Mouse (Mus musculus): ENCODE measurements at regions not wholly inside any gene's neighbourhood (a gene's known extent, or its start where the extent isn't known, plus 50 kb on each side); places are given as distances from the start of the nearest gene placed in this dataset.

DNA sequence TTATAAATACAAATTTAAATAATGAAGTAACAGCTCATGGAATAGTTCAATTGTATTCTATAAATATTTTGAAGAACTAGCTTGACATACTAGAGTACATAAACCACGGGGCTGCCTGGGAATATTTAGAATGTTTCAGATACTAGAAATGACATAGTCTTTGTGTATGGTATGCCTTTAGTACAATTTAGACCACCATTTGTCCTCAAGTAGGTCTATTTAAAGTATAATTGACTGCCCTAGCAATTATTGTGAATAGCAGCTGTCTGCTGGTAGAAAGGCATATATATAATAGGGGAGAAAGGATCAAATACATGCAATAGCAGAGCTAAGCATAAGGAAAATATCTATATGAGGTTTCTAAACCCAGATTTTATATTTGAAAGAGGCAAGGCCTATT, 550.6 kb upstream of the Itga1 start:
- Histone ChIP-seq H3K36me3 (no peaks in the 10 kb centered on the region), H3K4me3 (no peak overlapping the region), H3K9me3 (no peaks in the 10 kb centered on the region), H3K27ac (no peak overlapping the region), H3K4me1 (replicated peaks) (no peaks in the 10 kb centered on the region), H3K27me3 (ENCODE audit: insufficient read depth, poor library complexity, severe bottlenecking) (no peaks in the 10 kb centered on the region)
- DNase-seq (ENCODE audit: low spot score): no peak
- 82% methylated on average over 1 of the region's 1 CpGs for WGBS

DNA sequence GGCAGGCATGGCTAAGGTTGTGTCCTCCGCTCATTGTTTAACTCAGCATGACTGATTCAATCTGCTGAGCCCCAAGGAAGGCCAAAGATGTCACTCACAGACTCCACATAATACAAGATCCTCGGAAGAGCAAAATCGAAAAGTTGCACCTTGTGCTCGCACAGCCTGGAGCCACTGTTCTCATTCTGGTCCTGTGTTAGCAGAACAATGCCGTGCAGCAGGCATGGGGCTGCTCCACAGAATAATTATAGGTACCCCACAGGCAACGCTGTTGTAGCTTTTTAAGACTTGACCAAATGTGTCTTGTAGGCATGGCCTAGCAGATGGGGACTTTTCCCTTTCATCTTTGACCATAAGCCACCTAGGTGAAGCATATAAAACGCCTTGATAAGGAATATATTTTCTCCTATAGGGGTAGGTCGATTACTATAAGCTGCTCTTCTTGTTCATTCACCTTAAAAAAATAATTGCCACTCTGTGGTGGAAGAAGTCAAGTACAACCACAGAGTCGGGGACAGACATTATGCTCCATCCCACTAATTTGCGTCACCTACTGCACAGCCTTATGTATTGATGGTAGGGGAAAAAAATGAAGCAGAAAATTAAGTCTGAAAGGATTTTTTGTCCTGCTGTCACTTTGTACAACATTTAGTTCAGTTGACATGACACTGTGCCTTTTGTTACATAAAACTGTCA, 529.8 kb upstream of the Itga1 start:
- Histone ChIP-seq H3K36me3 (no peaks in the 10 kb centered on the region), H3K27ac (no peak overlapping the region), H3K4me1 (replicated peaks) (peaks cover 10% of the 10 kb centered on the region; the same call in 1 of the 2 replicates), H3K9me3 (no peaks in the 10 kb centered on the region), H3K4me3 (no peak overlapping the region), H3K27me3 (ENCODE audit: insufficient read depth, poor library complexity, severe bottlenecking) (peaks cover 54% of the 10 kb centered on the region)
- peak; percentile 43 for DNase-seq (ENCODE audit: low spot score)
- WGBS: 35% methylated on average over 10 of the region's 10 CpGs

DNA sequence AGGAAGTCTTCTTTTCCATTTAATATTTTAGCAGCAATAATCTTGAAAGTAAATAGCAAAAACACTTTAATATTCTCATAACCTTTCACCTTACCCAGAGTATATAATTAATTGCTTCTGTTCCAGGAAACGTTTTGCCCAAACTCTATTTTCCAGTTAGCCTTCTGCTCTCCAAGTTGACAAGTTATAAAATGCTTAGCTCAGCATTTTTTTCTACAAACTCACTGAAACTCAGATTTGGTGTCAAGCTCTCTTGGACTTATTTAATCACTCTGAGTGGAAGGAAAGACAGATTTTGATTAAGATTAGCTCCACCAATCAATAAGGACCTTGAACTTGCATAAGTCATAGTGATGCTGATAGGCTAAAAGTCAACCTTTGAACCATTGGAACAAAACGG, 528.8 kb upstream of the Itga1 start:
- no peak overlapping the region for H3K4me3 ChIP-seq
- DNase-seq (ENCODE audit: low spot score): no peak
- H3K9me3 ChIP-seq: no peaks in the 10 kb centered on the region
- H3K36me3 ChIP-seq: no peaks in the 10 kb centered on the region
- 60% methylated on average over 2 of the region's 2 CpGs for WGBS
- H3K4me1 ChIP-seq (replicated peaks): peaks cover 10% of the 10 kb centered on the region; the same call in 1 of the 2 replicates
- H3K27me3 ChIP-seq (ENCODE audit: insufficient read depth, poor library complexity, severe bottlenecking): peaks cover 60% of the 10 kb centered on the region
- H3K27ac ChIP-seq: no peak overlapping the region

DNA sequence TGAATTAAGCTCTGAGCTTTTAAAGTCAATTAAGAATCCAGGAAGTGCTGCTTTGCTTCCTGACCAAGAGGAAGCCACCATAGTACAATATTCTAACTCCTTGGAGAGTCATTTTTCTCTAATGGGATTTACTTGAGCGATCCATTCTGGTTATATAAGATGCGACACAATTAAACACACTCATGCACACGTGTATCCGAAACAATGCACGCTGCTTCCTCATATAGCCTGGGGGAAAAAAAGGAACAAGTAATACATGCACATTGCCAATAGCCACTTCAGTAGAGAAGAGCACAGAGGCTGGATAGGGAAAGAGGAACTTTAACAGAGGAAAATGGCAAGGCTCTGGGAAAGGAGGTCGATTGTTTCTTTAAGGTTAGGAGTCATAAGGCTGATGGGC, 511.4 kb upstream of the Itga1 start:
- no peak for DNase-seq (ENCODE audit: low spot score)
- Histone ChIP-seq H3K27ac (no peak overlapping the region), H3K36me3 (no peaks in the 10 kb centered on the region), H3K27me3 (ENCODE audit: insufficient read depth, poor library complexity, severe bottlenecking) (no peaks in the 10 kb centered on the region), H3K4me1 (replicated peaks) (no peaks in the 10 kb centered on the region), H3K4me3 (no peak overlapping the region), H3K9me3 (no peaks in the 10 kb centered on the region)
- WGBS: 87% methylated on average over 6 of the region's 6 CpGs

DNA sequence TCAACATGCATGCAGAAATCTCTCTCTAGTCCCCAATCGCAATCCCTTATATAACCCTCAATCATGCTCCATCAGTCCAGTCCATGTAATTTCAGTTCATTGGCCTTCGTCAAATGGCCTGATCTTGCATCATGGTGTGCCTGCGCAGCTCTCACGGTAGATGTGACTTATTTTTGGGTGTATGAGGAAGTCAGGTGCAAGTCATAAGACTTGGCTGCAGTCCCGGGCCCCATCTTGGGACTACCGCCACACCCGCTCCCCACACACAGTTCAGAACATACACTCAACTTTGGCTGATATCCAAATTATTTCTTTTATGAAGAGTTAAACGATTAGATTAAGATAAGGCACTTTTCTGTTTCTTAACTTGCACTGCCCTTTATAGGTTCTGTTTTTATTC, 504.7 kb upstream of the Itga1 start:
- Histone ChIP-seq H3K4me3 (no peak overlapping the region), H3K36me3 (no peaks in the 10 kb centered on the region), H3K4me1 (replicated peaks) (no peaks in the 10 kb centered on the region), H3K27ac (no peak overlapping the region), H3K27me3 (ENCODE audit: insufficient read depth, poor library complexity, severe bottlenecking) (no peaks in the 10 kb centered on the region), H3K9me3 (no peaks in the 10 kb centered on the region)
- no peak for DNase-seq (ENCODE audit: low spot score)
- WGBS: 93% methylated on average over 8 of the region's 8 CpGs

DNA sequence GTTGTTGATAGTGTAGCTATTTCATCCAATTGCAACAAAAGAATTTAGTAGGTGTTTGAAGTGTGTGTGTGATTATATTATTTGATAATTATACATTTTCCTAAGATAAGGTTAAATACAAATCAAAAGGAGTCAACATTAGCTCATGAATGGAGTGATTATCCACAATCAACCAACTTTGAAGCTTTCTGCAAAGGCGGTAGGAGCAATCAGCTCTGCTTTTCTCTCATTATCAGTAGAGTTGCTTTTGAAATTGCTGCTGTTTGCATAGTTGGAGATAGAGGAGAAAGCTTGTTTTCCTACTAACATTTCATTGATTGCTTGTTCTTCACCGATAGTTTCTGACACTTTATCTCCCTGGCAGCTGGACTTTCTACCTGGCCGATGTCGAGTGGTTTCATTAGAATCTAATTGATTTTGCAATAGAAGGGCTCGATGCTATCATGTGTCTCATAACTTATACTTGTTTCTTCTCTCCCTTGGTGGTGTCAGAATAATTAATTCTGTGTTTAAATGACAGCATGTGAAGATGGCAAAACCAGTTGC, 493.4 kb upstream of the Itga1 start:
- Histone ChIP-seq H3K4me3 (no peak overlapping the region), H3K9me3 (no peaks in the 10 kb centered on the region), H3K27me3 (ENCODE audit: insufficient read depth, poor library complexity, severe bottlenecking) (no peaks in the 10 kb centered on the region), H3K4me1 (replicated peaks) (no peaks in the 10 kb centered on the region), H3K27ac (no peak overlapping the region), H3K36me3 (no peaks in the 10 kb centered on the region)
- WGBS: 91% methylated on average over 5 of the region's 5 CpGs
- DNase-seq (ENCODE audit: low spot score): no peak

DNA sequence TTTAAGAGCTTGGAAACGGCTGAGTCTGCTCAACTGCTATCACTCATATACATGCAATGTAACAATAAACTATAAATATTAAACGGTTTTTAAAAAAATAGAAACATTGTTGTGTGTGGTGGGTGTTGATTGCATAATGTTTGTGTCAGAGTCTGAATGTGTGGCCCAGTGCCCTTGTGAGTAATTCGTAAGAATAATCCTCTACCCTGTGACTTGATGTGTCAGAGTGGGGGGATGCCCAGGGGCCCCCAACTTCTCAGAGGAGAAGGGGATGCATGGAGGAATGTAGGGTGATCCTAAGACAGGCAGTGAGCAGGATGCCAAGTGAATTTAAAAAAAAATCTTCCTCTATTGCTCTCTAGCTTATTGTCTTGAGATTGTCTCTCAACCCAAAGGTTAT, 474.2 kb upstream of the Itga1 start:
- DNase-seq (ENCODE audit: low spot score): no peak
- no peak overlapping the region for H3K27ac ChIP-seq
- H3K27me3 ChIP-seq (ENCODE audit: insufficient read depth, poor library complexity, severe bottlenecking): no peaks in the 10 kb centered on the region
- H3K9me3 ChIP-seq: no peaks in the 10 kb centered on the region
- no peak overlapping the region for H3K4me3 ChIP-seq
- 82% methylated on average over 3 of the region's 3 CpGs for WGBS
- no peaks in the 10 kb centered on the region for H3K36me3 ChIP-seq
- H3K4me1 ChIP-seq (replicated peaks): no peaks in the 10 kb centered on the region

DNA sequence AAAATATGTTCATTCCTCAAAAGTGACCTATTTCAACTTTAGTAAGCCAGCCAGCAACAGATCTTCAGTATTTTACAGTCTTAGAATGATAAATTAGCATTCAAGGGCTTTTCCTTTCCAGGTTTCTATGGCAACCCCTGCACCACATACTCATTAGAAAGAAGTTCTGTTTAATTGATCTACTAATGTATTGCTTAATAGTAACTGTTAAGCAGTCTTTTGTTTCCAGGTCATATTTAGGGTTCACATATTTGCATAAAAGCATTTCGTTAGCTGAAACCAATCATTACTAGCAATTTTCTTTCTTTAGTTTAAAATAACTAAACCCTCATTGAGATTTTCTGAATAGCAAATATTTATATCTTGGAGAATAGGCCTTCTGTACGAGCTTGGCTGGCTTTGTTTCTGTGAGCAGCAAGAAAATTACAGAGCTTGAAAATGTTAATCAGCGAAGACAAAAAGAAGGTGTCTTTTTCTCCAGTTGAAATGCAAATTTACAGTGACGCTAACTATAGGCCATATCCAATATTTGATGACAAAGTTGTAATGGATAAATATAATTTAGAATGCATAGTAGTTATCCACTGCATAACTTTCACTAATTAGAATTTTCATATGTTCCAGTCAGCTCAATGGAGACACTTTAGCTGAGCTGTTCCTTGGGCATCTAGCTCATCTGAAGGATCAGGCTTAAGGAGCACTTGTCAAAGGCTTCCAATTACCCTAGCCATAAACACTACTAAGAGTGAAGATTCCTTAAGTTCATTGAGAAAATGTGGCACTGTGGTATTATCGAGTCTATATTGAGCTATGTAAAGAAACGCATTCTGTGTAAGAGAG, 473.5 kb upstream of the Itga1 start:
- no peaks in the 10 kb centered on the region for H3K27me3 ChIP-seq (ENCODE audit: insufficient read depth, poor library complexity, severe bottlenecking)
- DNase-seq (ENCODE audit: low spot score): no peak
- 89% methylated on average over 6 of the region's 6 CpGs for WGBS
- no peaks in the 10 kb centered on the region for H3K36me3 ChIP-seq
- no peaks in the 10 kb centered on the region for H3K9me3 ChIP-seq
- no peak overlapping the region for H3K27ac ChIP-seq
- H3K4me1 ChIP-seq (replicated peaks): no peaks in the 10 kb centered on the region
- no peak overlapping the region for H3K4me3 ChIP-seq

DNA sequence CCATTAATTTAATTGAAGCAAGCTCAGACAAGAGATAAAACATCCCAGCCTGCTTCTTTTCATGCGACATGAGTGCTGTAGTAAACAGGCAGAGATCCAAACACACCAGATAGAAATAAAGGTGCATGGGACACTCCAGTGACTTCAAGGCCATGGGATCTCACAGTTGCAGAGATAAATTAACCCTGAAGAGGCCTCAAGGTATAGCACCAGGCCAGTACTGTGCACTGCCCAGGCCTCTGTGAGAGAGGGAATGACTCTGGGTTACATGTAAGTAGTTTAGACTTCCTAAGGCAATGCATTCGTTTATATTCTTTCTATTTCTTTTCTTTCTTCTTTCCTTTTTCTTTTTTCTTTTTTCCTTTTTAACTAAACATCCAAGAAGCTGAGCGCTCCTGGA, 439.4 kb upstream of the Itga1 start:
- H3K27ac ChIP-seq: no peak overlapping the region
- H3K27me3 ChIP-seq (ENCODE audit: insufficient read depth, poor library complexity, severe bottlenecking): no peaks in the 10 kb centered on the region
- H3K36me3 ChIP-seq: no peaks in the 10 kb centered on the region
- DNase-seq (ENCODE audit: low spot score): no peak
- no peaks in the 10 kb centered on the region for H3K4me1 ChIP-seq (replicated peaks)
- 88% methylated on average over 3 of the region's 3 CpGs for WGBS
- H3K9me3 ChIP-seq: no peaks in the 10 kb centered on the region
- no peak overlapping the region for H3K4me3 ChIP-seq

DNA sequence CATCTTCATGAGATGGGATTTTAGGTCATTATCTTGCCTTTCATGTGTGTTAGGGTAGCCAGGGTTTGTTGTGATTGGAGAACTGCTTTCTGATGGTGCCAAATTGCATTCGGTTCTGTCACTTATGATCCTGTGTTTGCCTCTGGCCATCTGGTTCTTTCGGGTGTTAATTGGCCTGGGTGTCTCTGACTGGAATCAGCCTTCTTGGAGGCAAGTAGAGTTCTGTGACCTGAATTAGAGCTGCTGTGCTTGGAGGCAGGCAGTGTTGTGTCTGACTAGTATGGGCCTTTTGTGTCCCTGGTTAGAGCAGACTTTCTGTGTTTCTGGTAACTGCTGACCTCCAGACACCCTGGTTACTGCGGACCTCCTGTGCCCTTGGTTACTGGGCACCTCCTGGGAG, 434.1 kb upstream of the Itga1 start:
- no peaks in the 10 kb centered on the region for H3K9me3 ChIP-seq
- H3K27me3 ChIP-seq (ENCODE audit: insufficient read depth, poor library complexity, severe bottlenecking): no peaks in the 10 kb centered on the region
- H3K27ac ChIP-seq: no peak overlapping the region
- no peak for DNase-seq (ENCODE audit: low spot score)
- 79% methylated on average over 3 of the region's 3 CpGs for WGBS
- no peaks in the 10 kb centered on the region for H3K36me3 ChIP-seq
- no peak overlapping the region for H3K4me3 ChIP-seq
- no peaks in the 10 kb centered on the region for H3K4me1 ChIP-seq (replicated peaks)

DNA sequence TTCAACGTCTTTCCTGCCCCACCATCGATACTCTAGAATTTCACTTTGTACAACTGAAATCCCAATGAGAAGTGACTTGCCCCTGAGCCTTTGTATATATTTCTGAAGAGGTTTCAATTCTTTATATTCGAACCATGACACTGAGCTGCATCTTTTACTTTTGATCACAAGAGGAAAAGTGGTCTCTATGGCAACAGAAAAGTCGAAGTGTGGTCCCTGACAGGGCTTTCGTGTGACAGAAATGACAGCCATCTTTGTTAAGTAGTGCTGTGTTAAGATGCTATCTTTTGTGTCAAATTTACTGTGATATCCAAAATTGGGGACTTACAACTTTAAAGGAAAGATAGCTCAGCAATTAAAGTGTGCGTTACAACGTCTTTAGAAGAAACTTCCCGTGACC, 412.1 kb upstream of the Itga1 start:
- Histone ChIP-seq H3K27me3 (ENCODE audit: insufficient read depth, poor library complexity, severe bottlenecking) (no peaks in the 10 kb centered on the region), H3K4me1 (replicated peaks) (peaks cover 7% of the 10 kb centered on the region), H3K4me3 (no peak overlapping the region), H3K27ac (no peak overlapping the region), H3K36me3 (no peaks in the 10 kb centered on the region), H3K9me3 (no peaks in the 10 kb centered on the region)
- WGBS: 56% methylated on average over 8 of the region's 8 CpGs
- DNase-seq (ENCODE audit: low spot score): no peak

DNA sequence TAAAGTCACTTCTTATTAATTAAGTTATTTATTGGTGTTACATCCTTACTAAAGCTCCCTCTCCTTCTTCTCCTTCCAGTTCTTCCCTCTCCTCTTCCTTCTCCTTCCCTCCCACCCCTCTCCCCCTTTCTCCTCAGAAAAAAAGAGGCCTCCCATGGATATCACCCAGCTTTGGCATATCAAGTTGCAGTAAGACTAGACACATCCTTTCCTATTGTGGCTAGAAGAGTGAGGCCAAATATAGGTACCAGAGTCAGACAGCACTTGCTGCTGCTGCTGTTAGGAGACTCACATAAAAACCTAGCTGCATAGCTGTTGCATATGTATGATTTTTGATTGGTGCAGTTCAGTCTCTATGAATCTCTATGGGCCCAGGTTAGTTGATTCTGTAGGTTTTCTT, 410.4 kb upstream of the Itga1 start:
- DNase-seq (ENCODE audit: low spot score): no peak
- no peaks in the 10 kb centered on the region for H3K36me3 ChIP-seq
- peaks cover 7% of the 10 kb centered on the region for H3K4me1 ChIP-seq (replicated peaks)
- H3K27ac ChIP-seq: no peak overlapping the region
- H3K4me3 ChIP-seq: no peak overlapping the region
- no peaks in the 10 kb centered on the region for H3K9me3 ChIP-seq
- H3K27me3 ChIP-seq (ENCODE audit: insufficient read depth, poor library complexity, severe bottlenecking): no peaks in the 10 kb centered on the region

DNA sequence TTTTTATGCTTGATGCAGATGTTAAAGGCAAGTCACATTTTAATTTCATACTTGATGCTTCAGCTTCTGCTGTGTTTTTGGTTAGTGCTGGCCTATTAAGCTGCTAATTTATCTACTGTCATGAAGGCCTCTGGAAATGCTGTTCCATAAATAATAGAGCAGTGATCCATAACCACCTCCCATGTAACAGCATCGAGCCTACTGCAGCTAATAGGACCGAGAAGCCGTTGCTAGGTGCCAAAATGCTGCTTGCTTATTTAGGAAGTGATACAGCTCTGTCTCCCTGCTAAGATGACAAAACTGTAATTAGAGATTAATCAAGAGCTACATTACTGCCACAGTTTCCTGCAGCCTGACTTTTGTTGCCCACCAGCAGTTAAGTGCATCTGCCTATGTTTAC, 406.9 kb upstream of the Itga1 start:
- Histone ChIP-seq H3K4me3 (no peak overlapping the region), H3K27me3 (ENCODE audit: insufficient read depth, poor library complexity, severe bottlenecking) (no peaks in the 10 kb centered on the region), H3K4me1 (replicated peaks) (peaks cover under 1% of the 10 kb centered on the region; the same call in 1 of the 2 replicates), H3K27ac (no peak overlapping the region), H3K9me3 (peaks cover 7% of the 10 kb centered on the region; the same call in 1 of the 2 replicates), H3K36me3 (no peaks in the 10 kb centered on the region)
- DNase-seq (ENCODE audit: low spot score): no peak
- 55% methylated on average over 3 of the region's 3 CpGs for WGBS

Data from hindbrain, embryonic 10.5 days (tissue).